Mouse (Mus musculus): Measurements from ENCODE around the gene Dtx3l.

DNA sequence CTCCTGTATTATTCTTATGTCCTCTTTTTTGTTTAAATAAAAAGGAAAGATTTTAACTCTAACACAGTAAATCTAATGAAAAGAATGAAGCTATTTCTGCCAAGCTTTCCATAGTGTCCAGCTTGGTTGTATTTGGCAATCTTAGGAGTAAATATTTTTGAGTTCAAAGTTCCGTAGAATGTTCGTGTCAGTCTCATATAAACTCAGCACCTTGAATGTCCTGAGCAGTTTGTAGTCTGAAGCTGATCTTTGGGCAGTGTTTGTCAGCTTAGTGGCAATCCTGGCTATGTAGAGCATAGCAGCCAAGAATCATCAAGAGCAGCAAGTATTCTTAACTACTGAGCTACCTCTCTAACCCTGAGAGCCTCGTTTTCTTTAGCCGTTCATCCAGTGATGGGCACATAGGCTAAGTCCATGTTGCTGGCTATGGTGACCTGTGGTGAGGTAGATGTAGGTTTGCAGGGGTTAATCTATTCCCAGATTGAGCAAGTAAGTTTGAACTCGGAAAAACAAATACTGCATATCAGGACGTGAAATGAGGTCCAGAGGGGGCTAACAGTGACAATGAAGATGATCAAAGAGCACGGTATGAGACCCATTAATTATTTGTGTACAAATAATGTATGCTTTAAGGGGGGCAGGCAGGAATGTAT, 15.3 kb downstream of the Dtx3l start:
- no peak for TF ChIP-seq POLR2A (IDR thresholded peaks at IDR 0.05; ENCODE audit: low read depth, low read length)
- TF ChIP-seq CTCF (IDR thresholded peaks at IDR 0.05; ENCODE audit: extremely low read depth, insufficient read depth, insufficient read length, insufficient replicate concordance): no peak
